Mouse (Mus musculus): ENCODE results near the gene Gm43552. TPM values are rescaled to one million over a fixed set of nuclear protein-coding genes. Genes with fewer than 3 reads are reported as not detected.

The Gm43552 gene
- polyA plus RNA-seq, 1 experiment, result not detected

- Histone ChIP-seq H3K36me3 (ENCODE audit: control insufficient read depth) (peaks cover 17% of the 10 kb centered on the region), H3K9me3 (ENCODE audit: control insufficient read depth, low read length) (no peaks in the 10 kb centered on the region), H3K27me3 (ENCODE audit: control insufficient read depth) (no peaks in the 10 kb centered on the region), H3K4me1 (ENCODE audit: control insufficient read depth) (peaks cover 47% of the 10 kb centered on the region), H3K4me3 (replicated peaks) (peak overlapping the region; percentile 54)
- TF ChIP-seq GATA1 (IDR thresholded peaks at IDR 0.05; ENCODE audit: low read length), result no peak; the same call in 1 of the 2 replicates
- TF ChIP-seq TAL1 (IDR thresholded peaks at IDR 0.05; ENCODE audit: low read length), result no peak
These were observed 76.8 kb downstream of the Gm43552 start for GRCm38 (mm10) chr5:65415653-65416458.

- TF ChIP-seq GATA1 (IDR thresholded peaks at IDR 0.05; ENCODE audit: low read length) (no peak), TAL1 (IDR thresholded peaks at IDR 0.05; ENCODE audit: low read length) (no peak)
- Histone ChIP-seq H3K4me1 (ENCODE audit: control insufficient read depth) (no peaks in the 10 kb centered on the region), H3K4me3 (replicated peaks) (no peak overlapping the region), H3K36me3 (ENCODE audit: control insufficient read depth) (peaks cover 74% of the 10 kb centered on the region), H3K9me3 (ENCODE audit: control insufficient read depth, low read length) (no peaks in the 10 kb centered on the region), H3K27me3 (ENCODE audit: control insufficient read depth) (no peaks in the 10 kb centered on the region)
These were observed 84.6 kb downstream of the Gm43552 start for GRCm38 (mm10) chr5:65407989-65408388.

DNA sequence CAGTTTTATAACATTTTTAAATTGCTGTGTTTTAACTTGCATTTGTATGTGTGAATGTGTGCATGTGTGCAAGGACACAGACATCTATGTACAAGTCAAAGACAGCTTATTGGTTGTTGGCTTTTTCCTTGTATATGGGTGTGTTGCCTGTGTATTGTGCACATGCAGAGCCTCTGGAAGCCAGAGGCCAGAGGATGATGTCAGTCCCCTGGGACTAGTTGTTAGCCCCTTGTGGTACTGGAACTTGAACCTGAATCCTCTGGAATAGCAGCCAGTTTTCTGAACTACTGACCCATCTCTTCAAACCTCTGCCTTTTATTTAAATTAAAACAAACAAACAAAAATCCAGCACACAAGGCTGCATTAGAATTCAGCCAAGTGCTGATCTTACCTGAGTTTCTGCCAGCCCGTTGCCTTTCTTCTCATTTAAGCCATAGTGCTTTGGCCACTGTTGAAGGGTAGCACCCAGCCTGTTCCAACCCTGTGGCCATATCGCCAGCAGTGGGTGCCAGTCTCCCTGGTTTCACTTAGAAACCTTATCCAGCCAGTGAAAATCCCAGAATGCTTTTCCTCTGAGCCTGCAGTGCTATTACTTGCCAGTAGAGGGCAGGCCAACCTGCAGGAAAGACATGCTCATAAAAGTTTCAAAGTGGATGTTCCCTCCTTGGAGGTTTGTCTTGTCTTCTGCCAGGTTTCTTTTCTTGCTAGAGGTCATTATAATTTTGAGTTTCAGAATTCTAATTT is 91.2 kb downstream of the Gm43552 start:
- Histone ChIP-seq H3K4me3 (replicated peaks) (no peak overlapping the region), H3K4me1 (ENCODE audit: control insufficient read depth) (peaks cover 2% of the 10 kb centered on the region; the same call in 1 of the 2 replicates), H3K9me3 (ENCODE audit: control insufficient read depth, low read length) (no peaks in the 10 kb centered on the region), H3K36me3 (ENCODE audit: control insufficient read depth) (peaks cover 91% of the 10 kb centered on the region), H3K27me3 (ENCODE audit: control insufficient read depth) (no peaks in the 10 kb centered on the region)
- TF ChIP-seq GATA1 (IDR thresholded peaks at IDR 0.05; ENCODE audit: low read length) (no peak), TAL1 (IDR thresholded peaks at IDR 0.05; ENCODE audit: low read length) (no peak)

GRCm38 (mm10) chr5:65394425-65394824 is 98.2 kb downstream of the Gm43552 start:
- Histone ChIP-seq H3K36me3 (ENCODE audit: control insufficient read depth) (peaks cover 72% of the 10 kb centered on the region), H3K9me3 (ENCODE audit: control insufficient read depth, low read length) (no peaks in the 10 kb centered on the region), H3K4me1 (ENCODE audit: control insufficient read depth) (peaks cover 26% of the 10 kb centered on the region), H3K4me3 (replicated peaks) (no peak overlapping the region), H3K27me3 (ENCODE audit: control insufficient read depth) (no peaks in the 10 kb centered on the region)
- no peak for TF ChIP-seq GATA1 (IDR thresholded peaks at IDR 0.05; ENCODE audit: low read length)
- no peak for TF ChIP-seq TAL1 (IDR thresholded peaks at IDR 0.05; ENCODE audit: low read length)

DNA sequence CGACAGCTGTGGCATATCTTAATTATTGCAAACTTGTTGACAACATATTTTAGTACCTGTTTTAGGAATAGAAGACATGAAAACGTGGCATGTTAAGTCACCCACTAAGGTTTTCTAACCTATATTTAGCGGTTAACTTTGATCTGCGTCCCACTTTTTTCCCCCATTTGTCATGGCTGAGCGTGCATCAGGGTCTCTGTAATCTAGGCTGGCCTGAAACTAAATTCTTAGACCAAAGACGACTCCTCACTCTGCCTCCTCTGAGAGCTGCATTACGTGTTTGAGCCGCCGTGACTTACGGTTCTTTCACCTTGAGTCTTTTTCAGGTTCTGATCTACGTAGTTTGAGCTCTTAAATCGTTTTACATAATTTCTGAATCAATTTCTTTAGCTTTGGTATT is 100.9 kb downstream of the Gm43552 start:
- TF ChIP-seq GATA1 (IDR thresholded peaks at IDR 0.05; ENCODE audit: low read length), result no peak
- TF ChIP-seq TAL1 (IDR thresholded peaks at IDR 0.05; ENCODE audit: low read length), result no peak
- peak overlapping the region; percentile 85 for H3K4me3 ChIP-seq (replicated peaks)
- peaks cover 75% of the 10 kb centered on the region for H3K36me3 ChIP-seq (ENCODE audit: control insufficient read depth)

DNA sequence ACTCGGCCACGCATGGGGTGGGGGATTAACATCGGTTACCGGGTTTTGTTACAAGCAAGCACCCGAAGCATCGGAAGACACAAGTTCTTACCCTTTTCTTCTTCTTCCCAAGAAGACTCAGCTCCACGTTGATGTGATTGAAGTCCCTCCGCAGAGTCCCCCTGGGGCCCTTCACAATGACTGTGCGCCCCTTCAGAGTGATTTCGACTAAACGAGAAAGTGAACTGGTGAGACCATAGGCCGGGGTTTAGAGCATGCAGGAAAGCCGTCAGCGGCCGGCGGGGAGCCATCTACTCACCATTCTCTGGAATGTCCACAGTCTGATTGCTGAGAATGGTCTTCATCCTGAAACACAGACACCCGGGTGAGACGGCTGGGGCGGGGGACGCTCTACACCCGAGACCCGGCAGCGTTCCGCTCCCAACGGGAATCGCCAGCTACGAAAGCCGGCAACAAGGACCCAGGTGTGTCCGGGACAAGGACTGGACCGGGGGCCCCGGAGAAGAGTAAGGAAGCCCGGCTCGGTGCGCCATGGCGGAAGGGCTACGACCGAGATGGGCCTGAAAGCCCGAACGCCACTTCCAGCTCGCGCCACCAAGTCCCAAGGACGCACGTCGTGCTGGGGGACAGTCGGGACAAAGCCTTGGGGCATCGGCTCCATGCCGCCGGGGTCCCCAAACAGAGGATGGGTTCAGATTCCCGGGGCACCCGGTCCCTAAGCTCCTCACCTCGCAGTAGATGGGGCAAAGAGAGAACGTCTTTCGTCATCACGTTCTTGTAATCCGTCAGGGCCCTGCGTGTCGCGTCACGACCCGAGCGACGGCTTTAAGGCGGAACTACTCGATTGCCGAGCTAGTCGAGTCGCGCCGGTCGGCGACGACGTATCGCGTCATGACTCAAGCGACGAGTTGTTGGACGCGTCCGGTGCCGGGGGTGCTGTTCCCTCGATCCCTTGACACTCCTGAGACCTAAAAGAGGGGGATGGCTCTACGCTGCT is 101.7 kb downstream of the Gm43552 start, which contains the start of the genes Rpl9 and Lias:
Gene Rpl9 (minus strand): TSS at position 797 of the 997 bp plus-strand sequence.
Gene Lias (plus strand): TSS at position 850 of the 997 bp plus-strand sequence.
- no peaks in the 10 kb centered on the region for H3K27me3 ChIP-seq (ENCODE audit: control insufficient read depth)
- H3K36me3 ChIP-seq (ENCODE audit: control insufficient read depth), result peaks cover 71% of the 10 kb centered on the region
- peak within 1 kb of the TSS; percentile 85 for H3K4me3 ChIP-seq (replicated peaks)
- TF ChIP-seq GATA1 (IDR thresholded peaks at IDR 0.05; ENCODE audit: low read length) (no peak), TAL1 (IDR thresholded peaks at IDR 0.05; ENCODE audit: low read length) (no peak)
- peaks cover 37% of the 10 kb centered on the region for H3K4me1 ChIP-seq (ENCODE audit: control insufficient read depth)
- H3K9me3 ChIP-seq (ENCODE audit: control insufficient read depth, low read length), result no peaks in the 10 kb centered on the region

More for the DNA sequence above, 100.9 kb downstream of the Gm43552 start:
- H3K27me3 ChIP-seq (ENCODE audit: control insufficient read depth), result no peaks in the 10 kb centered on the region
- H3K9me3 ChIP-seq (ENCODE audit: control insufficient read depth, low read length), result no peaks in the 10 kb centered on the region
- peaks cover 37% of the 10 kb centered on the region for H3K4me1 ChIP-seq (ENCODE audit: control insufficient read depth)

GRCm38 (mm10) chr5:65387008-65387867 is 105.4 kb downstream of the Gm43552 start:
- TF ChIP-seq GATA1 (IDR thresholded peaks at IDR 0.05; ENCODE audit: low read length) (no peak), TAL1 (IDR thresholded peaks at IDR 0.05; ENCODE audit: low read length) (no peak)

More at GRCm38 (mm10) chr5:65387008-65387867, 105.4 kb downstream of the Gm43552 start:
- Histone ChIP-seq H3K27me3 (ENCODE audit: control insufficient read depth) (no peaks in the 10 kb centered on the region), H3K36me3 (ENCODE audit: control insufficient read depth) (peaks cover 47% of the 10 kb centered on the region), H3K4me1 (ENCODE audit: control insufficient read depth) (peaks cover 25% of the 10 kb centered on the region), H3K4me3 (replicated peaks) (no peak overlapping the region), H3K9me3 (ENCODE audit: control insufficient read depth, low read length) (no peaks in the 10 kb centered on the region)
